Mouse (Mus musculus) hindbrain, embryonic 14.5 days (tissue): ENCODE measurements around the gene Map2k2. TPM values are rescaled to one million over a fixed set of nuclear protein-coding genes. Genes with fewer than 3 reads are reported as not detected.
"Not testable (repeated sequence)": the region's sequence is repeated elsewhere in the genome, so short reads cannot be mapped to it uniquely, and the experiment has no call there.

Experiments
- ATAC-seq: fragments of 200-750 bp; cut with Nextera tagmentation; 2 replicates; pipeline ENCODE4 v1.8.0; 2017; ENCODE audit warnings: moderate number of reproducible peaks, mild to moderate bottlenecking, moderate TSS enrichment, moderate library complexity; ENCODE audit not compliant: low FRiP score
- DNase-seq: peaks from one replicate; pipeline ENCODE4 v3.0.0-alpha.2; 2015; ENCODE audit warnings: low spot score
- H3K27ac ChIP-seq: fragments of 300-500 bp; sonication (generic); 2 replicates; pipeline ENCODE4 v1.5.1; 2014; ENCODE audit warnings: mild to moderate bottlenecking, moderate library complexity
- H3K27me3 ChIP-seq: fragments of 300-500 bp; sonication (generic); 2 replicates; pipeline ENCODE4 v1.6.1; 2014; ENCODE audit warnings: mild to moderate bottlenecking, low read length, mixed read lengths; ENCODE audit not compliant: control insufficient read depth, insufficient read depth
- H3K36me3 ChIP-seq: fragments of 300-500 bp; sonication (generic); replicated peaks from 2 replicates; pipeline ENCODE4 v1.6.1; 2014; ENCODE audit not compliant: control insufficient read depth, insufficient read depth
- H3K4me1 ChIP-seq: fragments of 300-500 bp; sonication (generic); replicated peaks from 2 replicates; pipeline ENCODE4 v1.6.1; 2014; ENCODE audit warnings: antibody characterized with exemption, low read length, mixed read lengths; ENCODE audit not compliant: control insufficient read depth, insufficient read depth
- H3K4me2 ChIP-seq: fragments of 300-500 bp; sonication (generic); replicated peaks from 2 replicates; pipeline ENCODE4 v1.6.1; 2014; ENCODE audit warnings: mild to moderate bottlenecking, moderate library complexity
- H3K4me3 ChIP-seq: fragments of 300-500 bp; sonication (generic); replicated peaks from 2 replicates; pipeline ENCODE4 v1.5.1; 2014; ENCODE audit warnings: mild to moderate bottlenecking, low read length
- H3K9ac ChIP-seq: fragments of 300-500 bp; sonication (generic); 2 replicates; pipeline ENCODE4 v1.6.1; 2014
- H3K9me3 ChIP-seq: fragments of 300-500 bp; sonication (generic); 2 replicates; pipeline ENCODE4 v1.6.1; 2016; ENCODE audit warnings: low read length; ENCODE audit not compliant: control insufficient read depth
- WGBS: fragments of 180-500 bp; shearing (Covaris S2); extraction: QIAGEN DNeasy Blood & Tissue Kit; methylation state at CpG from one replicate; pipeline ENCODE4 v1.1.7; 2014; 5-methylcytosine and 5-hydroxymethylcytosine counted together
- polyA plus RNA-seq: library from polyadenylated mRNA; unstranded; fragments of >200 nt; fragmentation: Nextera tagmentation; extraction: Ambion mirVana; gene quantifications from 2 replicates; pipeline ENCODE4 v1.2.1, GENCODE M21; 2014

The Map2k2 gene
- polyA plus RNA-seq = 222 and 230 TPM in 2 replicates

GRCm38 (mm10) chr10:81105565-81106112 is at the start of gene Map2k2:
Gene Map2k2 (plus strand): TSS chr10:81105915.
- Histone ChIP-seq H3K36me3 (peaks cover 26% of the 10 kb centered on the region), H3K27me3 (no peaks in the 10 kb centered on the region), H3K9ac (peak within 1 kb of the TSS; percentile 97), H3K9me3 (no peaks in the 10 kb centered on the region), H3K4me1 (peaks cover 20% of the 10 kb centered on the region), H3K27ac (peak within 1 kb of the TSS; percentile 99), H3K4me3 (peak within 1 kb of the TSS; percentile 79), H3K4me2 (peak within 1 kb of the TSS; percentile 64)
- DNase-seq = peak; percentile 98
- peak; percentile 92 for ATAC-seq
- 0% methylated on average over 50 of the region's 56 CpGs for WGBS

DNA sequence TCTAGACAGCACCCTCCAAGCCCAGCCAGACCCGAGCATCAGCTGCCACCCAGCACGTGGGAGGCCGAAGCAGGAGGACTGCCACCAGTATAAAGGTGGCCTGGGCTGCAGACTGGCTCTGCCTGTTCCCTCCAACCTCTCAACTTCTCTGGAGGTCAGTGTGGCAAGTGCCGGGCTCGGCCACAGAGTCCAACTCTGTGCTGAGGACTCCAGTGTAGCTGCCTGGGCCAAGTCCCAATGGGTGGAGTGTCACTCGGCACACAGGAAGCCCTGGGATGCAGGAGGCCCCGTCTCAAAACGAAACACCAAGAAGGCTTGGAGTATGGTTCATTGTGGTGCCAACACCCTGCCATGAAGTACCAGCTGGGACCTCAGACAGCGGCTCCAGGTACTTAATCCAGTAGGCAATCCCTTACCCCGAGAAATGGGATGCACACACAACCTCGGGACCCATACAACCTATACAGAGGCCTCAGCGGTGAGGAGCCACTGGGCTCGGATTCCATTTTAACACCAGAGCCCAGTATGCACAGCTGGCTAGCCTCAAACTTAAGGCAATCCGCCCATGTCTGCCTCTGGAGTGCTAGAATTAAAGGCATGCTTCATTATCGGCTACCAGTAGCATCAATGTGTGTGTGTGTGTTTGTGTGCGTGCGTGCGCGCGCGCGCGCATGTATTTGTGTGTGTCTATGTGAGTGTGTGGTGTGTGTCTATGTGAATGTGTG is 48.1 kb upstream of the Map2k2 start:
- H3K36me3 ChIP-seq = peaks cover 9% of the 10 kb centered on the region; the same call in 1 of the 2 replicates
- no peak overlapping the region for H3K9ac ChIP-seq
- no peaks in the 10 kb centered on the region for H3K9me3 ChIP-seq
- H3K4me2 ChIP-seq = no peak overlapping the region
- peaks cover 18% of the 10 kb centered on the region for H3K4me1 ChIP-seq
- no peak overlapping the region for H3K27ac ChIP-seq
- ATAC-seq (no peak), DNase-seq (no peak)
- H3K4me3 ChIP-seq = no peak overlapping the region
- WGBS = 95% methylated on average over 23 of the region's 23 CpGs
- H3K27me3 ChIP-seq = no peaks in the 10 kb centered on the region

- DNase-seq (no peak), ATAC-seq (no peak)
- Histone ChIP-seq H3K36me3 (peaks cover 4% of the 10 kb centered on the region; the same call in 1 of the 2 replicates), H3K4me2 (peak overlapping the region; percentile 73), H3K27me3 (no peaks in the 10 kb centered on the region), H3K4me1 (peaks cover 18% of the 10 kb centered on the region), H3K9ac (peak overlapping the region; percentile 72), H3K9me3 (no peaks in the 10 kb centered on the region), H3K4me3 (peak overlapping the region; percentile 61), H3K27ac (no peak overlapping the region)
- WGBS = 94% methylated on average over 6 of the region's 6 CpGs
Observed at GRCm38 (mm10) chr10:81058896-81059295, 46.8 kb upstream of the Map2k2 start.

- ATAC-seq (peak; percentile 94), DNase-seq (peak; percentile 100)
- Histone ChIP-seq H3K4me1 (peaks cover 18% of the 10 kb centered on the region), H3K27me3 (no peaks in the 10 kb centered on the region), H3K27ac (no peak within 1 kb of the TSS), H3K9me3 (no peaks in the 10 kb centered on the region), H3K9ac (peak within 1 kb of the TSS; percentile 72), H3K36me3 (peaks cover 4% of the 10 kb centered on the region; the same call in 1 of the 2 replicates), H3K4me2 (peak within 1 kb of the TSS; percentile 73), H3K4me3 (peak within 1 kb of the TSS; percentile 61)
- WGBS = under 1% methylated on average over 48 of the region's 48 CpGs
Observed at GRCm38 (mm10) chr10:81059603-81060543, 45.8 kb upstream of the Map2k2 start, which contains the start of gene Sgta. Gene Sgta (minus strand): TSS chr10:81060181.

- Histone ChIP-seq H3K27ac (no peak overlapping the region), H3K27me3 (no peaks in the 10 kb centered on the region), H3K4me2 (no peak overlapping the region), H3K4me1 (peaks cover 18% of the 10 kb centered on the region), H3K9me3 (no peaks in the 10 kb centered on the region), H3K9ac (no peak overlapping the region), H3K36me3 (no peaks in the 10 kb centered on the region), H3K4me3 (no peak overlapping the region)
- ATAC-seq (no peak), DNase-seq (no peak)
- WGBS = 66% methylated on average over 4 of the region's 4 CpGs
Observed at GRCm38 (mm10) chr10:81062710-81063109, 43.0 kb upstream of the Map2k2 start.

GRCm38 (mm10) chr10:81064519-81064918 is 41.2 kb upstream of the Map2k2 start:
- not testable (repeated sequence) for H3K27me3 ChIP-seq, H3K27ac ChIP-seq, ATAC-seq, H3K4me1 ChIP-seq, H3K4me3 ChIP-seq, H3K36me3 ChIP-seq, H3K4me2 ChIP-seq, DNase-seq, H3K9me3 ChIP-seq, H3K9ac ChIP-seq
- 85% methylated on average over 8 of the region's 8 CpGs for WGBS

- Histone ChIP-seq H3K36me3 (peaks cover 7% of the 10 kb centered on the region; the same call in 1 of the 2 replicates), H3K4me3 (no peak overlapping the region), H3K4me2 (no peak overlapping the region), H3K4me1 (peaks cover 17% of the 10 kb centered on the region), H3K27ac (no peak overlapping the region), H3K27me3 (no peaks in the 10 kb centered on the region), H3K9me3 (no peaks in the 10 kb centered on the region), H3K9ac (0 out of 2 replicates have a peak overlapping the region, but pooled peaks have one; percentile 39)
- ATAC-seq = no peak
- no peak for DNase-seq
- WGBS = 78% methylated on average over 5 of the region's 5 CpGs
Observed at GRCm38 (mm10) chr10:81068706-81069105, 37.0 kb upstream of the Map2k2 start.

DNA sequence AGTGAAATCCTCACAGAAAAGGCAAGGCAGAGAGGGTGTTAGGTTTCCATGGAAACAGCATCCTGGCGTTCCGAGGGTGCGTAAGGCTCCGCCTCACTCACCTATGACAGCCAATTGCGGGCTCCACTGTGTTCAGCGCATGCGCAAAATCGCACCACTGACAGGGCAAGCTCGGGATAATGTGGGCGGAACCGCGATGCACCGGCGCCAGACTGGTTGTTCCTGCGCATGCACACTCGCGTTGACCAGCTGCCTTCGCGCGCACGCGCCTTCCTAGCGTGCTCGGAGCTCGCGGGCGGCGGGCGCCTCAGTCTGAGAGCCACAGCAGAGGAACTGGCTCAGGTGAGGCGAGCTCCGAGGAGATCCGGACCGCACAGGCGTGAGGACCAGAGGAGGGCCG is 35.9 kb upstream of the Map2k2 start, which contains the start of gene Thop1:
Thop1 (plus strand) TSS at position 200 of the 400 bp plus-strand sequence.
- H3K27ac ChIP-seq = peak within 1 kb of the TSS; percentile 60
- H3K9me3 ChIP-seq = no peaks in the 10 kb centered on the region
- WGBS = under 1% methylated on average over 35 of the region's 35 CpGs
- DNase-seq = peak; percentile 99
- ATAC-seq = peak; percentile 97
- H3K4me2 ChIP-seq = peak within 1 kb of the TSS; percentile 79
- H3K4me1 ChIP-seq = peaks cover 17% of the 10 kb centered on the region
- H3K9ac ChIP-seq = peak within 1 kb of the TSS; percentile 83
- H3K36me3 ChIP-seq = peaks cover 17% of the 10 kb centered on the region
- no peaks in the 10 kb centered on the region for H3K27me3 ChIP-seq
- H3K4me3 ChIP-seq = peak within 1 kb of the TSS; percentile 70
